Mouse (Mus musculus) lung, postnatal 0 days (tissue): ENCODE measurements at regions not wholly inside any gene's neighbourhood (a gene's known extent, or its start where the extent isn't known, plus 50 kb on each side); places are given as distances from the start of the nearest gene placed in this dataset.

Source experiments
- CTCF ChIP-seq: IDR thresholded peaks from 2 replicates; pipeline ENCODE4 v1.5.1; 2016; ENCODE audit warnings: antibody characterized with exemption, mild to moderate bottlenecking
- EP300 ChIP-seq: IDR thresholded peaks from 2 replicates; pipeline ENCODE4 v1.6.1; 2016; ENCODE audit warnings: antibody characterized with exemption, mild to moderate bottlenecking, control low read depth

GRCm38 (mm10) chr12:39493114-39493513 lies 544.7 kb downstream of the Arl4a start:
- no peak for TF ChIP-seq EP300
- no peak for TF ChIP-seq CTCF
